Mouse (Mus musculus) neural tube, embryonic 13.5 days (tissue): ENCODE results near the gene Pknox2. TPM values are rescaled to one million over a fixed set of nuclear protein-coding genes. Genes with fewer than 3 reads are reported as not detected.

ENCODE experiments used
- ATAC-seq: fragments of 200-750 bp; cut with Nextera tagmentation; 2 replicates; pipeline ENCODE4 v1.8.0; 2017; ENCODE audit warnings: low read depth, mild to moderate bottlenecking, moderate TSS enrichment, moderate library complexity
- H3K27ac ChIP-seq: fragments of 300-500 bp; sonication (generic); replicated peaks from 2 replicates; pipeline ENCODE4 v1.5.1; 2015; ENCODE audit warnings: moderate library complexity, mild to moderate bottlenecking, inconsistent platforms
- H3K27me3 ChIP-seq: fragments of 300-500 bp; sonication (generic); 2 replicates; pipeline ENCODE4 v1.6.1; 2015; ENCODE audit warnings: mild to moderate bottlenecking, inconsistent platforms
- H3K36me3 ChIP-seq: fragments of 300-500 bp; sonication (generic); 2 replicates; pipeline ENCODE4 v1.6.1; 2015; ENCODE audit warnings: mild to moderate bottlenecking, inconsistent platforms
- H3K4me1 ChIP-seq: fragments of 300-500 bp; sonication (generic); replicated peaks from 2 replicates; pipeline ENCODE4 v1.6.1; 2015; ENCODE audit warnings: inconsistent platforms
- H3K4me2 ChIP-seq: fragments of 300-500 bp; sonication (generic); 2 replicates; pipeline ENCODE4 v1.6.1; 2015; ENCODE audit warnings: inconsistent platforms, mild to moderate bottlenecking, moderate library complexity
- H3K4me3 ChIP-seq: fragments of 300-500 bp; sonication (generic); 2 replicates; pipeline ENCODE4 v1.5.1; 2015; ENCODE audit warnings: mild to moderate bottlenecking, inconsistent platforms
- H3K9ac ChIP-seq: fragments of 300-500 bp; sonication (generic); 2 replicates; pipeline ENCODE4 v1.6.1; 2015; ENCODE audit warnings: moderate library complexity, mild to moderate bottlenecking, inconsistent platforms
- H3K9me3 ChIP-seq: fragments of 300-500 bp; sonication (generic); 2 replicates; pipeline ENCODE4 v1.6.1; 2016; ENCODE audit warnings: inconsistent platforms
- WGBS: fragments of 180-500 bp; shearing (Covaris S2); methylation state at CpG from one replicate; pipeline ENCODE4 v1.1.7; 2015; 5-methylcytosine and 5-hydroxymethylcytosine counted together
- polyA plus RNA-seq: library from polyadenylated mRNA; unstranded; fragments of >200 nt; fragmentation: Nextera tagmentation; extraction: Ambion mirVana; gene quantifications from 2 replicates; pipeline ENCODE4 v1.2.1, GENCODE M21; 2015

Pknox2 gene
- polyA plus RNA-seq, 1 experiment from 2014 or later = 59.2 TPM

- Histone ChIP-seq H3K27me3 (peaks cover 25% of the 10 kb centered on the region), H3K27ac (no peak overlapping the region), H3K9ac (no peak overlapping the region), H3K4me2 (no peak overlapping the region), H3K9me3 (no peaks in the 10 kb centered on the region), H3K4me1 (peaks cover 54% of the 10 kb centered on the region), H3K36me3 (peaks cover 7% of the 10 kb centered on the region; the same call in 1 of the 2 replicates), H3K4me3 (no peak overlapping the region)
- 65% methylated on average over 9 of the region's 9 CpGs for WGBS
- no peak for ATAC-seq
Measured at GRCm38 (mm10) chr9:37116632-37117413, 30.4 kb downstream of the Pknox2 start.

GRCm38 (mm10) chr9:37115820-37116219 lies 31.4 kb downstream of the Pknox2 start:
- H3K4me2 ChIP-seq = no peak overlapping the region
- peaks cover 25% of the 10 kb centered on the region for H3K27me3 ChIP-seq
- H3K9ac ChIP-seq = no peak overlapping the region
- 77% methylated on average over 7 of the region's 7 CpGs for WGBS
- no peak overlapping the region for H3K27ac ChIP-seq
- H3K36me3 ChIP-seq = peaks cover 7% of the 10 kb centered on the region; the same call in 1 of the 2 replicates
- H3K4me1 ChIP-seq = peaks cover 50% of the 10 kb centered on the region
- H3K9me3 ChIP-seq = no peaks in the 10 kb centered on the region
- ATAC-seq = no peak
- no peak overlapping the region for H3K4me3 ChIP-seq

- Histone ChIP-seq H3K36me3 (peaks cover 7% of the 10 kb centered on the region; the same call in 1 of the 2 replicates), H3K4me3 (no peak overlapping the region), H3K9ac (peak overlapping the region; percentile 43), H3K4me2 (no peak overlapping the region), H3K9me3 (no peaks in the 10 kb centered on the region), H3K27me3 (peaks cover 14% of the 10 kb centered on the region), H3K4me1 (peaks cover 48% of the 10 kb centered on the region), H3K27ac (peak overlapping the region; percentile 83)
- WGBS = 21% methylated on average over 9 of the region's 9 CpGs
- peak; percentile 85 for ATAC-seq
Measured at GRCm38 (mm10) chr9:37114286-37115267, 32.6 kb downstream of the Pknox2 start.

- Histone ChIP-seq H3K4me3 (no peak overlapping the region), H3K27me3 (no peaks in the 10 kb centered on the region), H3K4me1 (peaks cover 43% of the 10 kb centered on the region), H3K27ac (no peak overlapping the region), H3K9me3 (no peaks in the 10 kb centered on the region), H3K9ac (no peak overlapping the region), H3K36me3 (no peaks in the 10 kb centered on the region), H3K4me2 (no peak overlapping the region)
- no peak for ATAC-seq
- 56% methylated on average over 2 of the region's 2 CpGs for WGBS
Measured at GRCm38 (mm10) chr9:37107546-37107945, 39.7 kb downstream of the Pknox2 start.

GRCm38 (mm10) chr9:37106808-37107207 lies 40.4 kb downstream of the Pknox2 start:
- peaks cover 48% of the 10 kb centered on the region for H3K4me1 ChIP-seq
- H3K4me3 ChIP-seq = no peak overlapping the region
- no peak overlapping the region for H3K27ac ChIP-seq
- no peaks in the 10 kb centered on the region for H3K36me3 ChIP-seq
- WGBS = 65% methylated on average over 3 of the region's 3 CpGs
- no peaks in the 10 kb centered on the region for H3K9me3 ChIP-seq
- no peaks in the 10 kb centered on the region for H3K27me3 ChIP-seq
- H3K9ac ChIP-seq = no peak overlapping the region
- no peak for ATAC-seq
- H3K4me2 ChIP-seq = no peak overlapping the region

GRCm38 (mm10) chr9:37104249-37104648 lies 43.0 kb downstream of the Pknox2 start:
- WGBS = 63% methylated on average over 3 of the region's 3 CpGs
- no peak overlapping the region; the same call in 1 of the 2 replicates for H3K27ac ChIP-seq
- no peak for ATAC-seq
- no peak overlapping the region for H3K4me3 ChIP-seq
- no peaks in the 10 kb centered on the region for H3K36me3 ChIP-seq
- H3K4me2 ChIP-seq = no peak overlapping the region
- H3K27me3 ChIP-seq = no peaks in the 10 kb centered on the region
- H3K4me1 ChIP-seq = peaks cover 64% of the 10 kb centered on the region
- no peak overlapping the region for H3K9ac ChIP-seq
- no peaks in the 10 kb centered on the region for H3K9me3 ChIP-seq

GRCm38 (mm10) chr9:37103778-37104177 lies 43.4 kb downstream of the Pknox2 start:
- Histone ChIP-seq H3K9me3 (no peaks in the 10 kb centered on the region), H3K36me3 (no peaks in the 10 kb centered on the region), H3K4me3 (no peak overlapping the region), H3K4me2 (no peak overlapping the region), H3K27ac (no peak overlapping the region), H3K9ac (no peak overlapping the region), H3K4me1 (peaks cover 66% of the 10 kb centered on the region), H3K27me3 (no peaks in the 10 kb centered on the region)
- WGBS = 33% methylated on average over 5 of the region's 5 CpGs
- ATAC-seq = no peak

- Histone ChIP-seq H3K36me3 (no peaks in the 10 kb centered on the region), H3K4me2 (no peak overlapping the region), H3K9ac (0 out of 2 replicates have a peak overlapping the region, but pooled peaks have one; percentile 26), H3K27me3 (no peaks in the 10 kb centered on the region), H3K4me1 (peaks cover 64% of the 10 kb centered on the region), H3K4me3 (no peak overlapping the region), H3K27ac (peak overlapping the region; percentile 73), H3K9me3 (no peaks in the 10 kb centered on the region)
- ATAC-seq = peak; percentile 66
- WGBS = 26% methylated on average over 11 of the region's 11 CpGs
Measured at GRCm38 (mm10) chr9:37101059-37101940, 45.9 kb downstream of the Pknox2 start.

GRCm38 (mm10) chr9:37099595-37099994 lies 47.6 kb downstream of the Pknox2 start:
- Histone ChIP-seq H3K36me3 (no peaks in the 10 kb centered on the region), H3K9me3 (no peaks in the 10 kb centered on the region), H3K4me2 (no peak overlapping the region), H3K9ac (no peak overlapping the region), H3K4me1 (peaks cover 80% of the 10 kb centered on the region), H3K4me3 (no peak overlapping the region), H3K27ac (no peak overlapping the region), H3K27me3 (no peaks in the 10 kb centered on the region)
- 48% methylated on average over 3 of the region's 3 CpGs for WGBS
- no peak for ATAC-seq

- no peaks in the 10 kb centered on the region for H3K9me3 ChIP-seq
- H3K27ac ChIP-seq = no peak overlapping the region
- no peaks in the 10 kb centered on the region for H3K36me3 ChIP-seq
- 91% methylated on average over 3 of the region's 3 CpGs for WGBS
- no peak for ATAC-seq
- H3K9ac ChIP-seq = no peak overlapping the region
- no peak overlapping the region for H3K4me2 ChIP-seq
- no peak overlapping the region for H3K4me3 ChIP-seq
- no peaks in the 10 kb centered on the region for H3K27me3 ChIP-seq
- H3K4me1 ChIP-seq = peaks cover 80% of the 10 kb centered on the region
Measured at GRCm38 (mm10) chr9:37098600-37098999, 48.6 kb downstream of the Pknox2 start.

- WGBS = 14% methylated on average over 11 of the region's 11 CpGs
- H3K36me3 ChIP-seq = no peaks in the 10 kb centered on the region
- peak overlapping the region; percentile 79 for H3K27ac ChIP-seq
- H3K9ac ChIP-seq = peak overlapping the region; percentile 1; the same call in 1 of the 2 replicates
- ATAC-seq = peak; percentile 66
- H3K4me2 ChIP-seq = 0 out of 2 replicates have a peak overlapping the region, but pooled peaks have one; percentile 13
- H3K9me3 ChIP-seq = no peaks in the 10 kb centered on the region
- H3K27me3 ChIP-seq = no peaks in the 10 kb centered on the region
- H3K4me1 ChIP-seq = peaks cover 90% of the 10 kb centered on the region
- no peak overlapping the region for H3K4me3 ChIP-seq
Measured at GRCm38 (mm10) chr9:37094230-37094990, 52.8 kb downstream of the Pknox2 start.
